Mouse (Mus musculus) hindbrain, embryonic 16.5 days (tissue): ENCODE data around the gene 2300003K06Rik. TPM values are rescaled to one million over a fixed set of nuclear protein-coding genes. Genes with fewer than 3 reads are reported as not detected.
"Not testable (repeated sequence)": the region's sequence is repeated elsewhere in the genome, so short reads cannot be mapped to it uniquely, and the experiment has no call there.

Source experiments
- ATAC-seq: fragments of 200-750 bp; cut with Nextera tagmentation; 2 replicates; pipeline ENCODE4 v1.8.0; 2017; ENCODE audit warnings: moderate TSS enrichment, moderate library complexity
- H3K27ac ChIP-seq: fragments of 300-500 bp; sonication (generic); 2 replicates; pipeline ENCODE4 v1.5.1; 2014; ENCODE audit warnings: low read depth, mild to moderate bottlenecking, control low read depth, low read length, moderate library complexity
- H3K27me3 ChIP-seq: fragments of 300-500 bp; sonication (generic); replicated peaks from 2 replicates; pipeline ENCODE4 v1.6.1; 2014; ENCODE audit warnings: low read length; ENCODE audit not compliant: control insufficient read depth, insufficient read depth
- H3K36me3 ChIP-seq: fragments of 300-500 bp; sonication (generic); 2 replicates; pipeline ENCODE4 v1.6.1; 2014; ENCODE audit warnings: mild to moderate bottlenecking, low read length, moderate library complexity, mixed read lengths; ENCODE audit not compliant: control insufficient read depth, insufficient read depth
- H3K4me1 ChIP-seq: fragments of 300-500 bp; sonication (generic); 2 replicates; pipeline ENCODE4 v1.6.1; 2014; ENCODE audit warnings: low read depth, low read length; ENCODE audit not compliant: control insufficient read depth, insufficient read depth
- H3K4me2 ChIP-seq: fragments of 300-500 bp; sonication (generic); 2 replicates; pipeline ENCODE4 v1.6.1; 2014; ENCODE audit warnings: mild to moderate bottlenecking, low read length, control low read depth, moderate library complexity
- H3K4me3 ChIP-seq: fragments of 300-500 bp; sonication (generic); 2 replicates; pipeline ENCODE4 v1.5.1; 2014; ENCODE audit warnings: mild to moderate bottlenecking, low read length, control low read depth, moderate library complexity
- H3K9ac ChIP-seq: fragments of 300-500 bp; sonication (generic); 2 replicates; pipeline ENCODE4 v1.6.1; 2014; ENCODE audit warnings: low read depth, mild to moderate bottlenecking, control low read depth, low read length, moderate library complexity
- H3K9me3 ChIP-seq: fragments of 300-500 bp; sonication (generic); 2 replicates; pipeline ENCODE4 v1.6.1; 2014; ENCODE audit warnings: mild to moderate bottlenecking, low read length, moderate library complexity; ENCODE audit not compliant: control insufficient read depth
- WGBS: fragments of 180-500 bp; shearing (Covaris S2); extraction: QIAGEN DNeasy Blood & Tissue Kit; methylation state at CpG from one replicate; pipeline ENCODE4 v1.1.7; 2014; 5-methylcytosine and 5-hydroxymethylcytosine counted together
- polyA plus RNA-seq: library from polyadenylated mRNA; unstranded; fragments of >200 nt; fragmentation: Nextera tagmentation; extraction: Ambion mirVana; gene quantifications from 2 replicates; pipeline ENCODE4 v1.2.1, GENCODE M21; 2015

Gene 2300003K06Rik
- polyA plus RNA-seq, result not detected in 2 replicates

- no peak for ATAC-seq
Observed at GRCm38 (mm10) chr11:99837966-99838365, at the start of gene 2300003K06Rik. 2300003K06Rik (minus strand) TSS chr11:99838066.

GRCm38 (mm10) chr11:99878887-99879286, 41.0 kb upstream of the 2300003K06Rik start, which contains the start of gene Gm11567:
Gm11567 (plus strand) TSS chr11:99879187.
- not testable (repeated sequence) for H3K27ac ChIP-seq, H3K9me3 ChIP-seq, H3K27me3 ChIP-seq, H3K36me3 ChIP-seq, H3K4me1 ChIP-seq, ATAC-seq, H3K4me3 ChIP-seq, H3K4me2 ChIP-seq, H3K9ac ChIP-seq
- WGBS, result 49% methylated on average over 1 of the region's 1 CpGs

More at GRCm38 (mm10) chr11:99837966-99838365, at the start of gene 2300003K06Rik:
- H3K36me3 ChIP-seq, result no peaks in the 10 kb centered on the region
- H3K9me3 ChIP-seq, result no peaks in the 10 kb centered on the region
- H3K4me3 ChIP-seq, result no peak within 1 kb of the TSS
- H3K27me3 ChIP-seq, result no peaks in the 10 kb centered on the region
- no peak within 1 kb of the TSS for H3K9ac ChIP-seq
- no peaks in the 10 kb centered on the region for H3K4me1 ChIP-seq
- H3K4me2 ChIP-seq, result no peak within 1 kb of the TSS
- no peak within 1 kb of the TSS for H3K27ac ChIP-seq
- WGBS, result 70% methylated on average over 1 of the region's 1 CpGs

GRCm38 (mm10) chr11:99873089-99873488, 35.2 kb upstream of the 2300003K06Rik start, which contains the start of gene Krtap9-1:
Krtap9-1 (plus strand) TSS chr11:99873389.
- not testable (repeated sequence) for H3K27me3 ChIP-seq, H3K9ac ChIP-seq, ATAC-seq, H3K4me1 ChIP-seq, H3K27ac ChIP-seq, H3K36me3 ChIP-seq, H3K4me3 ChIP-seq, H3K9me3 ChIP-seq, H3K4me2 ChIP-seq
- WGBS, result 75% methylated on average over 1 of the region's 1 CpGs

- not testable (repeated sequence) for H3K36me3 ChIP-seq, H3K27me3 ChIP-seq, H3K9me3 ChIP-seq, H3K4me1 ChIP-seq, H3K4me2 ChIP-seq, H3K4me3 ChIP-seq, H3K9ac ChIP-seq, ATAC-seq, H3K27ac ChIP-seq
- 78% methylated on average over 1 of the region's 1 CpGs for WGBS
Observed at GRCm38 (mm10) chr11:99864176-99864575, 26.3 kb upstream of the 2300003K06Rik start, which contains the start of gene Gm11559. Gm11559 (plus strand) TSS chr11:99864476.

GRCm38 (mm10) chr11:99858761-99859160, 20.9 kb upstream of the 2300003K06Rik start:
- no peak for ATAC-seq
- WGBS, result 77% methylated on average over 2 of the region's 2 CpGs
- Histone ChIP-seq H3K4me3 (no peak overlapping the region), H3K4me2 (no peak overlapping the region), H3K9me3 (no peaks in the 10 kb centered on the region), H3K27me3 (no peaks in the 10 kb centered on the region), H3K9ac (no peak overlapping the region), H3K36me3 (no peaks in the 10 kb centered on the region), H3K4me1 (no peaks in the 10 kb centered on the region), H3K27ac (no peak overlapping the region)

GRCm38 (mm10) chr11:99857617-99858016, 19.8 kb upstream of the 2300003K06Rik start, which contains the start of gene Gm11568:
Gm11568 (plus strand) TSS chr11:99857917.
- ATAC-seq, result no peak
- no peak within 1 kb of the TSS for H3K4me2 ChIP-seq
- no peak within 1 kb of the TSS for H3K4me3 ChIP-seq
- H3K27ac ChIP-seq, result no peak within 1 kb of the TSS
- no peaks in the 10 kb centered on the region for H3K9me3 ChIP-seq
- H3K36me3 ChIP-seq, result no peaks in the 10 kb centered on the region
- no peak within 1 kb of the TSS for H3K9ac ChIP-seq
- no peaks in the 10 kb centered on the region for H3K4me1 ChIP-seq
- WGBS, result 87% methylated on average over 2 of the region's 2 CpGs
- H3K27me3 ChIP-seq, result no peaks in the 10 kb centered on the region

- H3K4me2 ChIP-seq, result no peak overlapping the region
- WGBS, result 61% methylated on average over 3 of the region's 3 CpGs
- H3K9me3 ChIP-seq, result no peaks in the 10 kb centered on the region
- no peak overlapping the region for H3K27ac ChIP-seq
- no peaks in the 10 kb centered on the region for H3K27me3 ChIP-seq
- H3K36me3 ChIP-seq, result no peaks in the 10 kb centered on the region
- no peak overlapping the region for H3K9ac ChIP-seq
- no peaks in the 10 kb centered on the region for H3K4me1 ChIP-seq
- no peak for ATAC-seq
- H3K4me3 ChIP-seq, result no peak overlapping the region
Observed at GRCm38 (mm10) chr11:99854121-99854520, 16.3 kb upstream of the 2300003K06Rik start.

- no peaks in the 10 kb centered on the region for H3K9me3 ChIP-seq
Observed at GRCm38 (mm10) chr11:99851508-99851907, 13.6 kb upstream of the 2300003K06Rik start, which contains the start of gene Krtap4-16. Krtap4-16 (minus strand) TSS chr11:99851608.

GRCm38 (mm10) chr11:99846746-99847145, 8.9 kb upstream of the 2300003K06Rik start:
- H3K4me3 ChIP-seq, result no peak overlapping the region
- no peak for ATAC-seq
- no peak overlapping the region for H3K9ac ChIP-seq
- no peak overlapping the region for H3K4me2 ChIP-seq
- no peaks in the 10 kb centered on the region for H3K27me3 ChIP-seq
- H3K4me1 ChIP-seq, result no peaks in the 10 kb centered on the region
- no peaks in the 10 kb centered on the region for H3K9me3 ChIP-seq
- H3K27ac ChIP-seq, result no peak overlapping the region
- 86% methylated on average over 2 of the region's 2 CpGs for WGBS
- H3K36me3 ChIP-seq, result no peaks in the 10 kb centered on the region

More at GRCm38 (mm10) chr11:99851508-99851907, 13.6 kb upstream of the 2300003K06Rik start, which contains the start of gene Krtap4-16:
- Histone ChIP-seq H3K9ac (no peak within 1 kb of the TSS), H3K36me3 (no peaks in the 10 kb centered on the region), H3K4me1 (no peaks in the 10 kb centered on the region), H3K4me2 (no peak within 1 kb of the TSS), H3K4me3 (no peak within 1 kb of the TSS), H3K27ac (no peak within 1 kb of the TSS), H3K27me3 (no peaks in the 10 kb centered on the region)
- no peak for ATAC-seq
